Mouse (Mus musculus) brown adipose tissue, adult 24 weeks (tissue): ENCODE results near the gene Rhox4c. TPM values are rescaled to one million over a fixed set of nuclear protein-coding genes. Genes with fewer than 3 reads are reported as not detected.
"Not testable (repeated sequence)": the region's sequence is repeated elsewhere in the genome, so short reads cannot be mapped to it uniquely, and the experiment has no call there.

Experiments used
- H3K27ac ChIP-seq: fragments of 200-500 bp; replicated peaks from 2 replicates; pipeline ENCODE4 v1.5.1; 2012; ENCODE audit warnings: low read depth, mild to moderate bottlenecking, low read length
- H3K4me1 ChIP-seq: fragments of 200-500 bp; 2 replicates; pipeline ENCODE4 v1.6.1; 2012; ENCODE audit warnings: low read length, mixed read lengths; ENCODE audit not compliant: control insufficient read depth, insufficient read depth, insufficient read length
- H3K4me3 ChIP-seq: fragments of 200-500 bp; 2 replicates; pipeline ENCODE4 v1.5.1; 2012; ENCODE audit warnings: low read depth, mild to moderate bottlenecking, low read length, moderate library complexity; ENCODE audit not compliant: insufficient read depth
- polyA plus RNA-seq: library from polyadenylated mRNA; stranded (reverse); fragments of >200 nt; gene quantifications from 2 replicates; pipeline ENCODE4 v1.2.4, GENCODE M21; 2012; ENCODE audit not compliant: missing spikeins, insufficient read depth, insufficient read length

Gene Rhox4c
- not detected in 2 replicates for polyA plus RNA-seq

- not testable (repeated sequence) for H3K4me3 ChIP-seq, H3K27ac ChIP-seq, H3K4me1 ChIP-seq
Observed at GRCm38 (mm10) chrX:37480037-37480436, at the start of gene Rhox4c. TSS of gene Rhox4c (plus strand) at chrX:37480337.

- not testable (repeated sequence) for H3K27ac ChIP-seq, H3K4me3 ChIP-seq, H3K4me1 ChIP-seq
Observed at GRCm38 (mm10) chrX:37432194-37432593, 47.9 kb upstream of the Rhox4c start, which contains the start of gene Rhox4b. TSS of gene Rhox4b (plus strand) at chrX:37432494.

GRCm38 (mm10) chrX:37453380-37453779 is 26.8 kb upstream of the Rhox4c start, which contains the start of gene Rhox2c:
TSS of gene Rhox2c (plus strand) at chrX:37453680.
- not testable (repeated sequence) for H3K4me1 ChIP-seq, H3K27ac ChIP-seq, H3K4me3 ChIP-seq

- not testable (repeated sequence) for H3K4me1 ChIP-seq, H3K4me3 ChIP-seq, H3K27ac ChIP-seq
Observed at GRCm38 (mm10) chrX:37458285-37458684, 21.9 kb upstream of the Rhox4c start, which contains the start of gene Rhox3c. TSS of gene Rhox3c (plus strand) at chrX:37458585.

GRCm38 (mm10) chrX:37514059-37514458 is 33.9 kb downstream of the Rhox4c start, which contains the start of gene Rhox4d:
TSS of gene Rhox4d (plus strand) at chrX:37514359.
- H3K4me3 ChIP-seq, H3K27ac ChIP-seq, H3K4me1 ChIP-seq: not testable (repeated sequence)

- not testable (repeated sequence) for H3K4me1 ChIP-seq, H3K4me3 ChIP-seq, H3K27ac ChIP-seq
Observed at GRCm38 (mm10) chrX:37530152-37530551, 50.0 kb downstream of the Rhox4c start, which contains the start of gene Rhox2e. TSS of gene Rhox2e (plus strand) at chrX:37530452.

Other genes starting within 250 kb of the Rhox4c start
- not detected in 2 replicates for gene Rhox2a, start 235.4 kb upstream of the Rhox4c start, polyA plus RNA-seq
- not detected in 2 replicates for gene Rhox3a, start 230.4 kb upstream of the Rhox4c start, polyA plus RNA-seq
- not detected in 2 replicates for gene Rhox4a, start 215.0 kb upstream of the Rhox4c start, polyA plus RNA-seq
- gene Rhox3a2, start 100.3 kb upstream of the Rhox4c start, polyA plus RNA-seq, result not detected in 2 replicates
- gene Rhox4a2, start 89.5 kb upstream of the Rhox4c start, polyA plus RNA-seq, result not detected in 2 replicates
- gene Rhox2b, start 68.3 kb upstream of the Rhox4c start, polyA plus RNA-seq, result not detected in 2 replicates
- not detected in 2 replicates for gene Rhox4b, start 47.8 kb upstream of the Rhox4c start, polyA plus RNA-seq
- gene Rhox2c, start 26.7 kb upstream of the Rhox4c start, polyA plus RNA-seq, result not detected in 2 replicates
- gene Rhox3c, start 21.8 kb upstream of the Rhox4c start, polyA plus RNA-seq, result not detected in 2 replicates
- gene Rhox2d, start 13.1 kb downstream of the Rhox4c start, polyA plus RNA-seq, result not detected in 2 replicates
- gene Rhox4d, start 34.0 kb downstream of the Rhox4c start, polyA plus RNA-seq, result not detected in 2 replicates
- not detected in 2 replicates for gene Rhox2e, start 50.1 kb downstream of the Rhox4c start, polyA plus RNA-seq
- gene Rhox3e, start 61.7 kb downstream of the Rhox4c start, polyA plus RNA-seq, result not detected in 2 replicates
- not detected in 2 replicates for gene Rhox4e, start 77.1 kb downstream of the Rhox4c start, polyA plus RNA-seq
- not detected in 2 replicates for gene Rhox2f, start 91.1 kb downstream of the Rhox4c start, polyA plus RNA-seq
- gene Rhox3f, start 100.7 kb downstream of the Rhox4c start, polyA plus RNA-seq, result not detected in 2 replicates
- gene Rhox4f, start 127.4 kb downstream of the Rhox4c start, polyA plus RNA-seq, result not detected in 2 replicates
- gene Rhox3g, start 148.3 kb downstream of the Rhox4c start, polyA plus RNA-seq, result not detected in 2 replicates
- not detected in 2 replicates for gene Rhox2g, start 163.1 kb downstream of the Rhox4c start, polyA plus RNA-seq
- gene Rhox4g, start 171.0 kb downstream of the Rhox4c start, polyA plus RNA-seq, result not detected in 2 replicates
- gene Rhox3h, start 188.4 kb downstream of the Rhox4c start, polyA plus RNA-seq, result not detected in 2 replicates
- not detected in 2 replicates for gene Rhox2h, start 192.9 kb downstream of the Rhox4c start, polyA plus RNA-seq